Mouse (Mus musculus): Measurements from ENCODE around the gene Gfpt1. TPM values are rescaled to one million over a fixed set of nuclear protein-coding genes. Genes with fewer than 3 reads are reported as not detected.

The Gfpt1 gene
- total RNA-seq (2014; rRNA removed), result 43.7 and 62.3 TPM in 2 replicates
- 19.3 and 21.4 TPM in 2 replicates for polyA plus RNA-seq (2015; fragmentation: Nextera tagmentation; extraction: Ambion mirVana)

DNA sequence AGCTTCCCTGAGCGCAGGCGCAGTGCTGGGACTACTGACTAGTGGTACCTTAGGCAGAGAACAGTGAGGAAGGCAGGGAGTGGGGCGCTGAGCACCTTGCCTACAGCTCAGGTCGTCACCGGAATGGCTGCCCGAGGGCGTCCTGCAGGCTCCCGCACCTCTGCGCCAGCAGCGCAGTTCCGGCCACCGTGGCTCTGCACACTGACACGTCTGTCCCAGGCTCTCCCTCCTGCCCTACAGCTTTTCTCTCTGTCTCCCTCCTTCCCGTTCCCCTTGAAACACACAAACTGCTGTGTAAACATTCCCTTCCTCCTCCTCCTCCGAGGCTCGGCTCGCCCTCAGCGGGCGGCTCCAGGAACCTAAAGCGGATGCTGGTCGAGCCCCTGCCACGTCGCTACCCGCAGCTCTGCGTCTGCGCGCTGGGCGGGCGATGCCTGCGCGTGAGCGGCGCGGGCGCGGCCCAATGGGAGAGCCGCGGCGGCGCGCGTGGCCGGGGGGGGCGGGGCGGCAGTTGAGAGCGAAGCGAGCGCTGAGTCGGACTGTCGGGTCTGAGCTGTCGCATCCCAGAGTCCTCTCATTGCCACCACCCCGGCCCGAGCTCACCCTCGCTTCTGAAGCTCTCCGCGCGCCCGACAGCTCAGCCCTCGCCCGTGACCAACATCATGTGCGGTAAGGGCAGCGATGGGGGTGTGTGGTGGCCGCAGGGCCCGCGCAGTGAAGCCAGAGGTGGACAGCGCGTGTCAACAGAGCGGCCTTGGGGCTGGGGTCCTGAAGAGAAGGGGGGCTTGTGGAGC is at the start of gene Gfpt1:
TSS of gene Gfpt1 (plus strand) at position 510 of the 794 bp plus-strand sequence.
- Histone ChIP-seq H3K4me2 (ENCODE audit: low read depth, low read length, poor library complexity, severe bottlenecking) (peak within 1 kb of the TSS; percentile 82), H3K27me3 (ENCODE audit: insufficient read depth, low read length) (no peaks in the 10 kb centered on the region), H3K4me1 (ENCODE audit: insufficient read depth, low read length) (peaks cover 6% of the 10 kb centered on the region), H3K9ac (replicated peaks; ENCODE audit: low read length, poor library complexity, severe bottlenecking) (peak within 1 kb of the TSS; percentile 92), H3K27ac (ENCODE audit: low read depth, low read length) (peak within 1 kb of the TSS; percentile 95), H3K4me3 (ENCODE audit: low read depth, low read length) (peak within 1 kb of the TSS; percentile 94), H3K9me3 (ENCODE audit: low read length) (no peaks in the 10 kb centered on the region), H3K36me3 (ENCODE audit: insufficient read depth, low read length) (no peaks in the 10 kb centered on the region)
- ATAC-seq (ENCODE audit: low FRiP score), result peak; percentile 96
- peak; percentile 5; the same call in 1 of the 2 replicates for TF ChIP-seq CTCF (IDR thresholded peaks at IDR 0.05)
- peak; percentile 95 for DNase-seq (ENCODE audit: low spot score)
- 0% methylated on average over 65 of the region's 68 CpGs for WGBS

DNA sequence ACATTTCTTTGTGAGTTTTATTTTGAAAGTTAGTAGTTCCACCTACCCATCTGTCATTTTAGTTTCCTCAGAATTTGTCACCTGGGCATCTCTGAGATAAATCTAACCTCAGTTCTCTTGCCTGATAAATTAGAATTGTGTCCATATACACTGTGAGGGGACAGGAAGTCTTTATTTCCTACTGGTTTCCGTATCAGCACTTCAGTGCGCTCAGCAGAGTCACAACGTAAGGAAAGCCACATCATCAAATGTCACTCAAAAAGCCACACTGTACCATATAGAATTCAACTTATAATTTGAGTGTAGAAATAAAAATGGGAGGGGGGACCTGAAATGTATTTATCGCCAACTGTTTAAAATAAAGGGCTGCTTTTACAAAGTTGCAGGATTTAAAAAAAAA is 48.4 kb upstream of the Gfpt1 start:
- H3K27ac ChIP-seq (ENCODE audit: low read depth, low read length), result no peak overlapping the region
- no peak overlapping the region for H3K4me2 ChIP-seq (ENCODE audit: low read depth, low read length, poor library complexity, severe bottlenecking)
- H3K9ac ChIP-seq (replicated peaks; ENCODE audit: low read length, poor library complexity, severe bottlenecking), result no peak overlapping the region
- H3K4me3 ChIP-seq (ENCODE audit: low read depth, low read length), result no peak overlapping the region
- ATAC-seq (ENCODE audit: low FRiP score) (no peak), DNase-seq (ENCODE audit: low spot score) (no peak)
- no peaks in the 10 kb centered on the region for H3K4me1 ChIP-seq (ENCODE audit: insufficient read depth, low read length)
- H3K9me3 ChIP-seq (ENCODE audit: low read length), result no peaks in the 10 kb centered on the region
- peaks cover 34% of the 10 kb centered on the region for H3K36me3 ChIP-seq (ENCODE audit: insufficient read depth, low read length)
- no peak for TF ChIP-seq CTCF (IDR thresholded peaks at IDR 0.05)
- 92% methylated on average over 4 of the region's 4 CpGs for WGBS
- H3K27me3 ChIP-seq (ENCODE audit: insufficient read depth, low read length), result no peaks in the 10 kb centered on the region

DNA sequence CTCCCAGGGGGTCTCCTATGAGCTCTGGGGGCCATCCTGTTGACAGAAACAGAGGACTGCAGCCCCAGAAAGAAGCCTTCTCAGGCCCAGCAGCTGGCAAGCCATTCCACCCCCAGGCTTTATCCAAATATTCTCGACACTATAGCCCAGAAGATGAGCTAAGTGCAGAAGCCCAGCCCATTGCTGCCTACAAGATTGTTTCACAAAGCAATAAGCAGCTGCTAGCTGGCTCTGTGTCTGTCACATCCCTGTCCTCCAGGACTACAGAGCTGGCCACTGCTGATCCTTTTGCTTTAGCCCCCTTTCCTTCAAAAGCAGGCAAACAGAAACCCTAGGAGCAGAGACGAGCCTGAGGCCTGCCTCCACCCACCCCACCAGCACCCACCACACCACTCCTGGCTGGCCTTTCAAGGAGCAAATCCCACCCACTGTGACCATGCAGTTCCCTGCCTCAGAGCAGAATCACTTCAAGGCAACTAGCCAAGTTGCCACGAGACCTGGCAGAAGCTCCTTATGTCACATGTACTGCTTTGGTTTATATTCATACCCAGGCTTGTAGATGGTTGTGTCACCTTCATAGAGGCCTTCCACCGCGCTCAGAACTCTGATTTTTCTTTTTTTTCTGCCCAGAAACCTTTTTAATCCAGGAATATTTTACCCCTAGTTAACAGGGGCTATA is 45.9 kb upstream of the Gfpt1 start:
- no peaks in the 10 kb centered on the region for H3K9me3 ChIP-seq (ENCODE audit: low read length)
- no peak overlapping the region for H3K27ac ChIP-seq (ENCODE audit: low read depth, low read length)
- no peaks in the 10 kb centered on the region for H3K27me3 ChIP-seq (ENCODE audit: insufficient read depth, low read length)
- no peak for TF ChIP-seq CTCF (IDR thresholded peaks at IDR 0.05)
- H3K4me1 ChIP-seq (ENCODE audit: insufficient read depth, low read length), result no peaks in the 10 kb centered on the region
- DNase-seq (ENCODE audit: low spot score) (peak; percentile 71), ATAC-seq (ENCODE audit: low FRiP score) (no peak)
- WGBS, result 77% methylated on average over 5 of the region's 5 CpGs
- no peak overlapping the region for H3K4me3 ChIP-seq (ENCODE audit: low read depth, low read length)
- peaks cover 35% of the 10 kb centered on the region for H3K36me3 ChIP-seq (ENCODE audit: insufficient read depth, low read length)
- no peak overlapping the region for H3K9ac ChIP-seq (replicated peaks; ENCODE audit: low read length, poor library complexity, severe bottlenecking)
- H3K4me2 ChIP-seq (ENCODE audit: low read depth, low read length, poor library complexity, severe bottlenecking), result no peak overlapping the region

DNA sequence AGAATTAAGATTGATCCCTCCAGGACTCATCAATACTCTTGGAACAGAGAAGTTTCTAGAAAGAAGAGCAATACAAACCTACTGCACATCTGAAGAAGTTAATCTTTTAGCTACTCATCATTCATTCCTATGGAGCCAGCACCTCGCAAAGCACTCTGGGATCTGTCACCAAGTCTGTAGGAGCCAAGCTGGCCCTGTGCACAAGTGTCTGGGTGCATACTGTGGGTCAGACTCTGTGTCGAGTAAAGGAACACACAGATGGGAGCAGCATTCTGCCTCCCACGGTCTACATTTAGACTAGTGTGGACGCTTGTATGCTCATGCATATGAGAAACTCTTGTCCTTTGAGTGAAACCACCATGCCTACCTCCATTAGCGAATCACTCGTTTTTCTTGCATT is 45.3 kb upstream of the Gfpt1 start:
- H3K4me2 ChIP-seq (ENCODE audit: low read depth, low read length, poor library complexity, severe bottlenecking), result no peak overlapping the region
- no peaks in the 10 kb centered on the region for H3K4me1 ChIP-seq (ENCODE audit: insufficient read depth, low read length)
- H3K27me3 ChIP-seq (ENCODE audit: insufficient read depth, low read length), result no peaks in the 10 kb centered on the region
- DNase-seq (ENCODE audit: low spot score) (no peak), ATAC-seq (ENCODE audit: low FRiP score) (no peak)
- no peaks in the 10 kb centered on the region for H3K9me3 ChIP-seq (ENCODE audit: low read length)
- 95% methylated on average over 6 of the region's 6 CpGs for WGBS
- peaks cover 32% of the 10 kb centered on the region for H3K36me3 ChIP-seq (ENCODE audit: insufficient read depth, low read length)
- H3K4me3 ChIP-seq (ENCODE audit: low read depth, low read length), result no peak overlapping the region
- H3K27ac ChIP-seq (ENCODE audit: low read depth, low read length), result no peak overlapping the region
- TF ChIP-seq CTCF (IDR thresholded peaks at IDR 0.05), result no peak
- H3K9ac ChIP-seq (replicated peaks; ENCODE audit: low read length, poor library complexity, severe bottlenecking), result no peak overlapping the region

DNA sequence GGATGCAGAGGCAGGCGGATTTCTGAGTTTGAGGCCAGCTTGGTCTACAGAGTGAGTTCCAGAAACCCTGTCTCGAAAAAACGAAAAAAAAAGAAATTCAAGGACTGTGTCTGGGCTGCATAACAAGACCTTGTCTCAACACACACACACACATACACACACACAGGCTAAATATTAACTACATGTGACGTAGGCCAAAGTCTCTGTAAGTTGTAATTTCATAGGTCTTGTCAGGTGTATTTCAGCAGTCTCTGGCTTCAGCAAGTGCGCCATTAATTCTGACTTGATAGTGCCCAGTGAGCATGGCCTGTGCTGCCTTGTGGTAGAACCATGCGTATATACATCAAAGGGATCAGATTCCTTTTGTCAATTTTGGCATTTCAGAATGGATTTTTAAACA is 40.7 kb upstream of the Gfpt1 start:
- Histone ChIP-seq H3K9ac (replicated peaks; ENCODE audit: low read length, poor library complexity, severe bottlenecking) (no peak overlapping the region), H3K4me3 (ENCODE audit: low read depth, low read length) (no peak overlapping the region), H3K4me2 (ENCODE audit: low read depth, low read length, poor library complexity, severe bottlenecking) (no peak overlapping the region), H3K27ac (ENCODE audit: low read depth, low read length) (no peak overlapping the region), H3K27me3 (ENCODE audit: insufficient read depth, low read length) (no peaks in the 10 kb centered on the region), H3K4me1 (ENCODE audit: insufficient read depth, low read length) (no peaks in the 10 kb centered on the region), H3K9me3 (ENCODE audit: low read length) (no peaks in the 10 kb centered on the region), H3K36me3 (ENCODE audit: insufficient read depth, low read length) (peaks cover 17% of the 10 kb centered on the region)
- TF ChIP-seq CTCF (IDR thresholded peaks at IDR 0.05), result no peak
- DNase-seq (ENCODE audit: low spot score), result no peak
- ATAC-seq (ENCODE audit: low FRiP score), result no peak
- 94% methylated on average over 6 of the region's 6 CpGs for WGBS
